Mouse (Mus musculus): ENCODE measurements around the gene Plppr2.

- TF ChIP-seq CTCF (IDR thresholded peaks at IDR 0.05; ENCODE audit: low read depth, low read length) (no peak), EP300 (IDR thresholded peaks at IDR 0.05; ENCODE audit: insufficient read depth, low read depth, low read length) (no peak), POLR2A (IDR thresholded peaks at IDR 0.05; ENCODE audit: insufficient read depth, low read length) (no peak)
Observed at GRCm38 (mm10) chr9:21948146-21948545, 11.3 kb downstream of the Plppr2 start.

Measured in ES-Bruce4 (cell line).